Mouse (Mus musculus) left cerebral cortex, postnatal 25 days (tissue): Measurements from ENCODE around the gene Ppp3r2. TPM values are rescaled to one million over a fixed set of nuclear protein-coding genes. Genes with fewer than 3 reads are reported as not detected.

Experiments
- total RNA-seq, 2 experiments: library from RNA; stranded (reverse); gene quantifications; 2 replicates each; pipeline ENCODE4 v1.2.3; 2021

The Ppp3r2 gene
- total RNA-seq, 2 experiments from 2014 or later: 0.66 to 0.71 TPM

Other genes starting within 250 kb of the Ppp3r2 start
- under 1 TPM in 1 of 2 experiments, not detected in 1; 0.37 TPM for gene Acnat1, start 208.1 kb downstream of the Ppp3r2 start, total RNA-seq
- under 1 TPM in 1 of 2 experiments, not detected in 1; 0.16 TPM for gene Baat, start 175.5 kb downstream of the Ppp3r2 start, total RNA-seq
- gene Mrpl50, start 160.9 kb downstream of the Ppp3r2 start, total RNA-seq: 10 to 100 TPM; 28.3 to 31.2 TPM
- gene Zfp189, start 160.8 kb downstream of the Ppp3r2 start, total RNA-seq: 10 to 100 TPM; 10.3 to 10.5 TPM
- 1 to 10 TPM in 1 of 2 experiments, under 1 TPM in 1; 0.96 to 1.3 TPM for gene Aldob, start 132.5 kb downstream of the Ppp3r2 start, total RNA-seq
- gene Tmem246, start 84.1 kb downstream of the Ppp3r2 start, total RNA-seq: 10 to 100 TPM; 63.8 to 66.7 TPM
- 10 to 100 TPM; 70.5 to 71.8 TPM for gene Rnf20, start 50.0 kb downstream of the Ppp3r2 start, total RNA-seq
- gene Grin3a, start 163.7 kb upstream of the Ppp3r2 start, total RNA-seq: 10 to 100 TPM; 34.7 to 35.4 TPM